ENCODE assay signal across 9 mouse cellular contexts in the genomic region with DNA sequence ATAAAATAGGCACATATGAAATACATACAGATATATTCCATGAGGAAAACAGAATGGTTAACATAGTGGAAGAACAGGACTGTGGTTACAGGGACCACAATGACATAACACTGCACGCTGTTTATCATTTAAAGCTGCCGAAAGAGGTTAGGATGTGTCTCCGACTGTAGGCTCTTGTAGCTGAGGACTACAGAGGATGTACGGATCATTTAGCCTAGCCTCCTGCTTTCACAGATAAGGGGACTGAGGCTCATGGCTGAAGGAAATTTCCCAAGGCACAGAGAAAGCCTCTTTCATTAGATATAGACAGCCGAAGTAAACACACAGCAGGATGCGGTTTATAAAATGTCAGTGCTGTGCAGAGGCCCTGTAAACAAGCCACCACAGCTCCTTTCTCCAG. TPM values are rescaled to one million over a fixed set of nuclear protein-coding genes. Genes with fewer than 3 reads are reported as not detected.
DNase-seq lines count a peak whose midpoint lies in the region; ATAC-seq and TF ChIP-seq lines count a peak whose summit lies in the region.
"Had no signal": no experiment of that assay in that cellular context is flagged by ENCODE, and none has a peak within 500 bp of the region (broad histone marks: within the 10 kb centered on the region; RNA-seq: fewer than 3 reads in every experiment).

No protein-coding gene starts in this region.

- no peaks in the 10 kb centered on the region for H3K27me3 ChIP-seq in heart, postnatal 0 days (ENCODE audit: control insufficient read depth, insufficient read depth, low read length)
- H3K27me3 ChIP-seq in midbrain, embryonic 14.5 days (ENCODE audit: control insufficient read depth, insufficient read depth, low read length), result no peaks in the 10 kb centered on the region
- H3K27me3 ChIP-seq in midbrain, embryonic 11.5 days (ENCODE audit: control insufficient read depth, insufficient read depth, low read length), result no peaks in the 10 kb centered on the region
- no peaks in the 10 kb centered on the region for H3K27me3 ChIP-seq in lung, embryonic 15.5 days
- no peaks in the 10 kb centered on the region for H3K27me3 ChIP-seq in stomach, postnatal 0 days (ENCODE audit: control insufficient read depth, insufficient read depth, low read length)

- ATAC-seq in heart, postnatal 0 days (ENCODE audit: insufficient read depth, low read depth), result peak; percentile 20; the same call in 1 of the 2 replicates
- no peak for ATAC-seq in midbrain, embryonic 14.5 days (ENCODE audit: low FRiP score, low TSS enrichment)
- ATAC-seq in midbrain, embryonic 11.5 days (ENCODE audit: low FRiP score), result no peak
- no peak; the same call in 1 of the 2 replicates for ATAC-seq in lung, embryonic 15.5 days (ENCODE audit: borderline replicate concordance, extremely low read depth, low FRiP score, low TSS enrichment)
- ATAC-seq in stomach, postnatal 0 days (ENCODE audit: low FRiP score, low TSS enrichment), result no peak

- H3K4me3 ChIP-seq in heart, postnatal 0 days (ENCODE audit: low read depth, low read length), result no peak overlapping the region
- H3K4me3 ChIP-seq in midbrain, embryonic 14.5 days (replicated peaks; ENCODE audit: low read depth, low read length), result no peak overlapping the region
- no peak overlapping the region for H3K4me3 ChIP-seq in midbrain, embryonic 11.5 days (ENCODE audit: low read depth, low read length)
- H3K4me3 ChIP-seq in lung, embryonic 15.5 days, result no peak overlapping the region
- no peak overlapping the region for H3K4me3 ChIP-seq in stomach, postnatal 0 days (ENCODE audit: low read depth, low read length)

- DNase-seq in heart, postnatal 0 days (ENCODE audit: low spot score), result no peak
- DNase-seq in heart, adult 11 months, result no peak
- DNase-seq in midbrain, embryonic 14.5 days, result peak; percentile 18
- no peak for DNase-seq in midbrain, embryonic 11.5 days (ENCODE audit: low spot score, missing footprints)
- DNase-seq in stomach, postnatal 0 days (ENCODE audit: low spot score), result no peak
- no peak for DNase-seq in spleen, postnatal 36 days (ENCODE audit: low spot score in 2 of 2)
- DNase-seq in adrenal gland, postnatal 36 days, result no peak
- DNase-seq: thymus, adult 2 months had no signal

- no peaks in the 10 kb centered on the region for H3K9me3 ChIP-seq in heart, postnatal 0 days (replicated peaks; ENCODE audit: control insufficient read depth, low read length)
- no peaks in the 10 kb centered on the region for H3K9me3 ChIP-seq in midbrain, embryonic 14.5 days (ENCODE audit: control insufficient read depth, low read length)
- no peaks in the 10 kb centered on the region for H3K9me3 ChIP-seq in midbrain, embryonic 11.5 days (ENCODE audit: control insufficient read depth, low read length)
- H3K9me3 ChIP-seq in lung, embryonic 15.5 days, result no peaks in the 10 kb centered on the region
- H3K9me3 ChIP-seq in stomach, postnatal 0 days (ENCODE audit: control insufficient read depth, low read length), result no peaks in the 10 kb centered on the region

- peak overlapping the region; percentile 26 for H3K4me2 ChIP-seq in heart, postnatal 0 days (ENCODE audit: low read depth, low read length)
- no peak overlapping the region for H3K4me2 ChIP-seq in midbrain, embryonic 14.5 days (ENCODE audit: low read length)
- no peak overlapping the region for H3K4me2 ChIP-seq in midbrain, embryonic 11.5 days
- peak overlapping the region; percentile 17; the same call in 1 of the 2 replicates for H3K4me2 ChIP-seq in lung, embryonic 15.5 days
- H3K4me2 ChIP-seq in stomach, postnatal 0 days (replicated peaks; ENCODE audit: low read depth), result no peak overlapping the region

- H3K9ac ChIP-seq in heart, postnatal 0 days (replicated peaks; ENCODE audit: low read depth, low read length), result no peak overlapping the region
- H3K9ac ChIP-seq in midbrain, embryonic 14.5 days (replicated peaks; ENCODE audit: low read length), result no peak overlapping the region
- H3K9ac ChIP-seq in midbrain, embryonic 11.5 days (ENCODE audit: low read length), result no peak overlapping the region
- H3K9ac ChIP-seq in lung, embryonic 15.5 days, result no peak overlapping the region
- no peak overlapping the region for H3K9ac ChIP-seq in stomach, postnatal 0 days (ENCODE audit: low read length)

- H3K4me1 ChIP-seq in heart, postnatal 0 days (ENCODE audit: control insufficient read depth, insufficient read depth), result no peaks in the 10 kb centered on the region
- no peaks in the 10 kb centered on the region for H3K4me1 ChIP-seq in midbrain, embryonic 14.5 days (ENCODE audit: control insufficient read depth, insufficient read depth, low read length)
- H3K4me1 ChIP-seq in midbrain, embryonic 11.5 days (ENCODE audit: control insufficient read depth, insufficient read depth, low read length), result no peaks in the 10 kb centered on the region
- H3K4me1 ChIP-seq in lung, embryonic 15.5 days, result peaks cover 12% of the 10 kb centered on the region; the same call in 1 of the 2 replicates
- no peaks in the 10 kb centered on the region for H3K4me1 ChIP-seq in stomach, postnatal 0 days (replicated peaks; ENCODE audit: control insufficient read depth, insufficient read depth)

- TF ChIP-seq EP300 in heart, postnatal 0 days (IDR thresholded peaks at IDR 0.05; ENCODE audit: low read depth), result no peak
- TF ChIP-seq EP300 in stomach, postnatal 0 days (optimal IDR thresholded peaks at IDR 0.05), result no peak

- WGBS in heart, postnatal 0 days, result 35% methylated on average over 6 of the region's 6 CpGs
- 79% methylated on average over 6 of the region's 6 CpGs for WGBS in midbrain, embryonic 14.5 days
- WGBS in midbrain, embryonic 11.5 days, result 76% methylated on average over 6 of the region's 6 CpGs
- 40% methylated on average over 6 of the region's 6 CpGs for WGBS in lung, embryonic 15.5 days
- 45% methylated on average over 6 of the region's 6 CpGs for WGBS in stomach, postnatal 0 days

- no peak for TF ChIP-seq CTCF in heart, postnatal 0 days (IDR thresholded peaks at IDR 0.05; ENCODE audit: low read depth)
- TF ChIP-seq CTCF in stomach, postnatal 0 days (IDR thresholded peaks at IDR 0.05; ENCODE audit: low read depth), result no peak

- H3K36me3 ChIP-seq in heart, postnatal 0 days (replicated peaks; ENCODE audit: control insufficient read depth, insufficient read depth, low read length), result no peaks in the 10 kb centered on the region
- no peaks in the 10 kb centered on the region for H3K36me3 ChIP-seq in midbrain, embryonic 14.5 days (ENCODE audit: control insufficient read depth, insufficient read depth, low read length)
- H3K36me3 ChIP-seq in midbrain, embryonic 11.5 days (ENCODE audit: control insufficient read depth, insufficient read depth, low read length), result no peaks in the 10 kb centered on the region
- no peaks in the 10 kb centered on the region for H3K36me3 ChIP-seq in lung, embryonic 15.5 days
- no peaks in the 10 kb centered on the region for H3K36me3 ChIP-seq in stomach, postnatal 0 days (ENCODE audit: control insufficient read depth, insufficient read depth, low read length)

- H3K27ac ChIP-seq in heart, postnatal 0 days (ENCODE audit: low read depth), result peak overlapping the region; percentile 46
- H3K27ac ChIP-seq in midbrain, embryonic 14.5 days (replicated peaks; ENCODE audit: low read depth, low read length), result no peak overlapping the region
- no peak overlapping the region for H3K27ac ChIP-seq in midbrain, embryonic 11.5 days (ENCODE audit: low read depth, low read length)
- H3K27ac ChIP-seq in lung, embryonic 15.5 days, result peak overlapping the region; percentile 48
- H3K27ac ChIP-seq in stomach, postnatal 0 days (replicated peaks), result peak overlapping the region; percentile 70

RNA-seq across cellular contexts. Expression of gene Ica1, which starts 8.5 kb away (rescaled TPM):
- total RNA-seq in heart, postnatal 0 days (2014; rRNA removed; ENCODE audit: low replicate concordance), result 3.6 and 5.3 TPM in 2 replicates
- polyA plus RNA-seq in heart, postnatal 0 days (2015; fragmentation: Nextera tagmentation; extraction: Ambion mirVana), result 19.8 and 22.2 TPM in 2 replicates
- polyA plus RNA-seq in midbrain, embryonic 14.5 days (2014; fragmentation: Nextera tagmentation; extraction: Ambion mirVana), result 59.0 and 62.6 TPM in 2 replicates
- polyA plus RNA-seq in midbrain, embryonic 11.5 days (2014; fragmentation: Nextera tagmentation; extraction: Ambion mirVana), result 15.9 and 18.7 TPM in 2 replicates
- polyA plus RNA-seq in lung, embryonic 15.5 days (2015; fragmentation: Nextera tagmentation; extraction: Ambion mirVana), result 37.0 and 37.3 TPM in 2 replicates
- 44.7 and 46.9 TPM in 2 replicates for polyA plus RNA-seq in stomach, postnatal 0 days (2015; fragmentation: Nextera tagmentation; extraction: Ambion mirVana)
- total RNA-seq in adrenal gland, postnatal 36 days (2021), result 10 to 100 TPM; 36.3 to 49.9 TPM

Comparison
In these comparisons a context has a peak if more than half of its experiments do, and no peak if none do; other contexts are left out.
1. H3K27ac ChIP-seq: peak in heart, postnatal 0 days (single experiment), lung, embryonic 15.5 days (single experiment) and stomach, postnatal 0 days (single experiment); none in midbrain, embryonic 14.5 days (single experiment) and midbrain, embryonic 11.5 days (single experiment).
2. H3K4me2 ChIP-seq: peak in heart, postnatal 0 days (single experiment) and lung, embryonic 15.5 days (single experiment); none in midbrain, embryonic 14.5 days (single experiment), midbrain, embryonic 11.5 days (single experiment) and stomach, postnatal 0 days (single experiment).